Mouse (Mus musculus): ENCODE measurements around the gene Gm3880.
"Not testable (repeated sequence)": the region's sequence is repeated elsewhere in the genome, so short reads cannot be mapped to it uniquely, and the experiment has no call there.

DNA sequence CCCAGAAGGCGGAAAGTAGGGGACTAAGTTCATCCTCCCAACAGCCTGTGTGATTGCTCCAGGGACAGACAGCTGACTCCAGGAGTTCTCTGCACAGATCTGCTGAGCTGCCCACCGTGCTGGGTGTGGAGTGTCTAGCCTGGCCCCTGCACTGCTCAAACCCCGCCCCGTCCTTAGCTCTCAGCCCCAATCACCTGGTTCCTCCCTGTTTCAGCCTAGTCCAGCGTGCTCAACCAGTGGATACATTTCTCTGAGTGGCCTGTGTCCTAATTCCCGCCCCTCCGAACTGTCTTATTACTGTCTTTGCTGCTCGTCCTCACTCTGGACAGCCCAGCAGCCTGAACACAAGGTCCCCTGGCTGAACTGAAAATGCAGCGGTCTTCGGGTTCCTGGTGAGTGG is 20.8 kb upstream of the Gm3880 start, which contains the start of the genes Gm9112 and Dmrtc1b:
- not testable (repeated sequence) for TF ChIP-seq CTCF (IDR thresholded peaks at IDR 0.05; ENCODE audit: low read depth, low read length); EP300 (IDR thresholded peaks at IDR 0.05; ENCODE audit: insufficient read depth, low read depth, low read length)

Measured in ES-Bruce4 (cell line).